Mouse (Mus musculus) ovary, adult 18-20 months (tissue): ENCODE measurements around the gene Pcx.
A peak's percentile ranks its signal among the peaks of the same experiment; 100 is the strongest.

Experiments used
- DNase-seq: peaks from one replicate; pipeline ENCODE4 v3.0.0; 2022; ENCODE audit warnings: low spot score, mixed read lengths

Pcx gene

GRCm38 (mm10) chr19:4509986-4510963 is at the start of gene Pcx:
Gene Pcx, plus strand, starts transcription at chr19:4510472.
- peak; percentile 100 for DNase-seq

GRCm38 (mm10) chr19:4461981-4462380 is 48.3 kb upstream of the Pcx start:
- DNase-seq, result no peak

- no peak for DNase-seq
Measured at GRCm38 (mm10) chr19:4464666-4465065, 45.6 kb upstream of the Pcx start.

DNA sequence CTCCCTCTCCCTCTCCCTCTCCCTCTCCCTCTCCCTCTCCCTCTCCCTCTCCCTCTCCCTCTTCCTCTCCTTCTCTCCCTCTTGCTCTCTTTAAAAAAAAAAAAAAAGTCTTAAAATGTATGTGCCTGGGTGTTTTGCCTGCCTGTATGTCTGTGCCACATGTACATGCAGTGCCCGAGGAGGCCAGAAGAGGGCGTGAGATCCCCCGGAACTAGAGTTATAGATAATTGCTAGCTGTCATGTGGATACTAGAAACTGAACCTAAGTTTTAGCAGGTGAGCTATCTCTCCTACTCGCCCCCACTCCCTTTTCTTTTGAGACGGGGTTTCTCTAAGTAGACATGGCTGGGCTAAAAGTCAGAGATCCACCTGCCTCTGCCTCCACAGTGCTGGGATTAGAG is 41.9 kb upstream of the Pcx start:
- DNase-seq, result no peak

DNA sequence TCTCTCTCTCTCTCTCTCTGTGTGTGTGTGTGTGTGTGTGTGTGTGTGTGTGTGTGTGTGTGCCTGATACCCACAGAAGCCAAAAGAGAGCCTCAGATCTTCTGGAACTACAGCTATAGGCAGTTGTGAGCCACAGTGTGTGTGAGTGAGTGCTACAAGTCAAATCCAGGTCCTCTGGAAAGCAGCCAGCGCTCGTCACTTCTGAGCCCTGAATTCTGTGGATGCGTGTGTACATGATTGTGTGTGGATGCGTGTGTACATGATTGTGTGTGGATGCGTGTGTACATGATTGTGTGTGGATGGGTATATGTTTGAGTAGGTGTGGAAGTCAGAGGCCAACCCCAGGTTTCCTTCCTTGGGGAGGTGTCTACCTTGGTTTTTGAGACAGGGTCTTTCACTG is 36.7 kb upstream of the Pcx start:
- no peak for DNase-seq

DNA sequence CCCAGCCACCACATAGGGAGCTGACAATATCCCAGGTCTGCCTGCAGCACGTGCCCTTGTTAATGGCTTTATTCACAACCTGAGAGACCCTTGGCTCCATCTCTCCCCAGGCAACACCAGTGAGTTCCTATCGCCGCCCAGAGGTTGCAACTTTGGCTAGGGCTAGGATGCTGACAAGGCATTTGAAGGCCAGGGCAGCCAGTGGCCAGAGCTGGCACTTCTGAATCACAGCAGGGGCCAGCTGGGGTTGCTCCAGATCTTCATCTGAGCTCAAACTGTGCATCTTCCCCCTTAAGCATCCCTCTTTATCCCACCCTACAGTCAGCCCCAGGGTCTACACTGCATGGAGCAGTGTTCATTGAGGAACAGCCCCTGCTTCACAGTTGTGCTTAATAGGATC is 35.5 kb upstream of the Pcx start:
- DNase-seq, result no peak

GRCm38 (mm10) chr19:4475224-4475925 is 34.9 kb upstream of the Pcx start:
- DNase-seq, result no peak

DNA sequence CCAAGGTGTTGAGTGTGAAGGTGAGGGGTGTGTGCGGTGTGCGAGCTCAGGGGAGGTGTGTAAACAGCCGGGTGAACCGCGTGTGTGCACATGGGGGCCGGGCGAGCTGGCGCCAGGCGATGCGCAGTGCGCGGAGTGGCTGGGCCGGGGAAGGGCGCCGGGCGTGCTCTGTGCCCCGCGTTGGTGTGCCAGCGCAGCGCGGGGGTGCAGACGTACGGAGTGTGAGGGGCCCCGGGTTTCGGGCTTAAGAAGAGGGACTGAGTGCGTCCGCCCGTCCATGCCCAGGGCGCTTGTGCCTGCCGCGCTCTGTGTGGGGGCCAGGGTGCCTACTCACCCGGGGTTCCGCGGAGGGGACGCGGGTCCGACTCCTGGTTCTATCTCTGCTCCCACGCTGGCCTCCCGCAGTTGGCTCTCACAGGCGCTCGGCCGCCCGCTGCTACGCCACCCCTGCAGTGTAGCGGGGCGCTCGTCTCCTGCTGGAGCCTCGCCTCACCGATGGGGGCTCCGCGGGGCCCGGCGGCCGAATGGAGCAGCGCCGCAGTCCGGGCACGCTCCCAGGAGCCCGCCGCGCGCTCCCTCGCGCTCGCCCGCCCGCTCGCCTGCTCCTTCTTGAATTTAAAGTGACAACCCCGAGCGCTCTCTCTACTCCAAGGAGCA is 33.5 kb upstream of the Pcx start:
- peak; percentile 32 for DNase-seq

DNA sequence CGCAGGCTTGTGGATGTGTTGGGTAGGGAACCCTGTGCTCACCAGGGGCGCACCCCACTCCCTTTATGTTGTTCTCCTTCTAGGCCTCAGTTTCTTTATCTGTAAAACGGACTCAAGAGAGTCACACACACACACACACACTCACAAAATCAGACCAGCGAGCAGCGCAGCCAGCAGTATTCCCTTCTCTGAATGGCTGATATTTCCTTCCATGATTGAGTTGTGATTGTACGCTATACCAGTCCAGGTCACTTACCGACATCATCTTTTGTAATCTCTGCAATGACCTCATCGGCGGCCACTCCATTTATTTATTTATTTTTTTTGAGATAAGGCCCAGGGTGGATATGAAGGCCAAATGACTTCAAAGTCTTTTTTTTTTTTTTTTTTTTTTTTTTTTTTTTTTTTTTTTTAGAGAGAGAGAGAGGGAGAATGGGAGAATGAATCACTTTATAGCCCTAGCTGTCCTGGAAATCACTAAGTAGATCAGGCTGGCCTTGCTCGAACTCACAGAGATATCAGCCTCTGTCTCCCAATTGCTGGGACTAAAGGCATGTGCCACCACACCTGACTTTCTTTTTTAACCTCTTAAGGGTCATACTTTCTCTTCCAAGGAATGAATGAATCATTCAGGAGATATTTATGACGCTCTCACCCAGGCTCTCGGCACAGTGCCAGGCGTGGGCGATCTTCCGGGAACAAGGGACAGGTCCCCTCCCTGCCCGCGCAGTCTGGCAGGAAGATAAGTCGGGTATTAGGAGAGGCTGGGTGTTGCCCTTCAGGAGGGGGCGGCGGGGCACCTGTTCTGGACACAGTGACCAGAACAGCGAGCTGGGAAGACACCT is 32.7 kb upstream of the Pcx start, which contains the start of gene Syt12:
TSS of gene Syt12 (minus strand) at position 103 of the 845 bp plus-strand sequence.
- peak; percentile 56 for DNase-seq

DNA sequence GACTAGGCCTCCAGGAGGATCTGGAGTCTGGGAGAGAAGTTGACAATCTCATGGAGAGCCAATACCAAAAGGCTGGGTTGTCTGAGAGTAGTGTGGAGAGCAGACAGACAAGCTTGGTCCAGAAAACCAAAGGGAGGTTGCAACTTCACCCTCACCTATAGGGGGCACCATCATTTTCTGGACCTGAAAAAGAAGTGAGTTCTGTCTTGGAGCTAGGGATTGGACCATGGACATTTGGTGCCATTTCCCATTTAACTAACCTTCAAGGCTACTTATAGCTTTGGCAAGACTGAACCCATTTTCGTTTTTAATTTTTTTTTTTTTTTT is 32.1 kb upstream of the Pcx start:
- no peak for DNase-seq

GRCm38 (mm10) chr19:4480041-4480440 is 30.2 kb upstream of the Pcx start:
- no peak for DNase-seq

DNA sequence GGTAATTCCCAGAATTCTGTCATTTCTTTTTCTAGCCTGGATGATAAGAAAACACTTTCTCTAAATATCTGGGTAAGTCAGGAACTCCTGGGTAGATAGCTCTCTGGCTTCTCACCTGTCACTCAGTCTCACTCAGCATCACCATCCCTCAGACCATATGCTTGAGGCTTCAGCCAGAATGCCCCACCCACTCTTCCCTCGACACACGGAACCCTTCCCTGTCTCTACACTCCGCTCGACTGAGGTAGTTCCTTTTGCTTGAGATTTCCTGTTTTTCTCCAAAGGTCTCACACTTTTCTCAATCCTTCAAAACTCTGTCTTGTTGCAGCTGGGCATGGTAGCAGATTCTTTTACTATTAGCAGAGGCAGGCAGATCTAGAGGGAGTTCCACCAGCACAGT is 28.9 kb upstream of the Pcx start:
- no peak for DNase-seq

GRCm38 (mm10) chr19:4482111-4482859 is 28.0 kb upstream of the Pcx start:
- no peak for DNase-seq

GRCm38 (mm10) chr19:4485006-4485405 is 25.3 kb upstream of the Pcx start:
- no peak for DNase-seq

GRCm38 (mm10) chr19:4487877-4488276 is 22.4 kb upstream of the Pcx start:
- no peak for DNase-seq

DNA sequence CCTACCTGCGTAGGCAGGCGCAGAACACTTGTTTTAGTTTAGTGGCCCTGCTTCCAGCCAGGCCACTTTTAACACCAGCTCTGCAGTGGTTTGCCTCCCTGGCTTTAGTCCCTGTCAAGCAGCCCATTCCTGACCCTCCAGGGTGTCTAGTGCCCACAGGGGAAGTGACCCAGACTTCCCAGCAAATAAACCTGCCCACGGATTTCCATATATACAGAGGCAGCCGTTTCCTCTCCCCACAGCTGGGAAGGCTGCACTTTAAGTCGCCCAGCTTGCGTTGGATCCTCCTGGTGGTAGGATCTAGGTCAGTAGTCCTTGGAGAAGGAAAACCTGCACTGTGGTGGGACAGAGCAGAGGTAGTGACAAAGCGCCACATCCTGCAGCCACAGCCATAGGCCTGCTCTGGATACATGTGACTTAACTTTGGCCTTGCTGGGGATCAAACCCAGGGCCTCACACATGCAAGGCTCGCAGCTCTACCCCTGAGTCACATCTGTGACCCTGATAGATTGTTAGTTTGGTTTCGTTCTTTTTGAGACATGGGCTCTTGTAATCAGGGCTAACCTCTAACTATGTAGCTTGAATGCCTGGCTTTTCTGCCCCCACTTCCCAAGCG is 19.1 kb upstream of the Pcx start:
- DNase-seq, result no peak

- peak; percentile 47 for DNase-seq
Measured at GRCm38 (mm10) chr19:4492526-4493296, 17.6 kb upstream of the Pcx start.

DNA sequence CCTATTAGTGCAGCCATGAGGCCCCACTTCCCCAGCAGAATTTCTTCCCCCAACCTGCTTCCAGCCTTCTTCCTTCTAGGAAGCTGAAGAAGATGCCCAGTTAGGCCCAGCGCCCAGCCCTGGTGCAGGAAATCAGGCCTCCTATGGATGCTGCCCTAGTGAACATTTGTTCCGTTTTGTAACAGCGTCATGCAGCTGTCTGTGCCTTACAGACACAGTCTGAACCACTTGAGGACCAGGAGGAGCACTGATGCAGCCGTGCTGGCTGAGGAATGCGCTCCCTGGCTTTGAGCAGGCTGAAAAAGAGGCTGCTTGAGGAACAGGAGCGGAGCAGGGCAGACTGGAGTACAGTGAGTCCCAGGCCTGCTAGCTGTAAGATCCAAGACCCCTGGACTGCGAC is 15.6 kb upstream of the Pcx start:
- DNase-seq, result no peak

- no peak for DNase-seq
Measured at GRCm38 (mm10) chr19:4495814-4496213, 14.5 kb upstream of the Pcx start.
